Mouse (Mus musculus): Measurements from ENCODE around the gene Slc9a3r2.

The Slc9a3r2 gene

DNA sequence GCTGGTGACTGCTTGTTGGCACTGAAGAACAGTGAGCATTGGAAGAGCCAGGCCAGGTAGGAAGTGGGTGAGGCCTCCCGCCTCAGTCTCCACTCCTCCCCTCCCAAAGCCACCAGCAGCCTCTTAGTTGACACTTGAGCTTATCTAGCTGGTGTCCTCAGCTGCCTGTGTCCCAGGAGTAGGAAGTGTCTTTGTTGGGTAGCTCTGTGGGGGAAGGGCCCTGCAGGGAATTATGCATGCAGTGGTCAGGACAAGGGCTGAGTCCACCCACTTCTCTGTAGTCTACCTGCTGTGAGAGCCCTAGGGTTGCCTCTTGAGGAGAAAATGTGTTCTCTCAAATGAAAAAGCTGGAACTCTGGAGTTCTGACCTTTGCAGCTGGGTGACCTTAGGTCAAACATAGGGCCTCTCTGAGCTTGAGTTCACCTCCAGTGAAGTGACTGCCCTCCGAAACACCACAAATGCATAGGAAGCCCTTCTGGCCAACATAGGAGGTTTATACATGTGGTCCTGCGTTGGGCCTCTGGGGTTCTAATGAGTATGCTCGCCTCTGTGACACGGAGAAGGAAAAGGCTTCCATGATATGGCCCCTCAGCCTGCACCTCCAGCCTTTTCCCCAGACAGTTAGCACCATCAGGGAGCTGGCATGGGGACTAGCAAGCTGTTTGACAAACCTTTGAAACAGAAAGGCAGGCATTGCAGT lies 13.2 kb downstream of the Slc9a3r2 start:
- peak; percentile 28 for DNase-seq (ENCODE audit: low read depth)

DNA sequence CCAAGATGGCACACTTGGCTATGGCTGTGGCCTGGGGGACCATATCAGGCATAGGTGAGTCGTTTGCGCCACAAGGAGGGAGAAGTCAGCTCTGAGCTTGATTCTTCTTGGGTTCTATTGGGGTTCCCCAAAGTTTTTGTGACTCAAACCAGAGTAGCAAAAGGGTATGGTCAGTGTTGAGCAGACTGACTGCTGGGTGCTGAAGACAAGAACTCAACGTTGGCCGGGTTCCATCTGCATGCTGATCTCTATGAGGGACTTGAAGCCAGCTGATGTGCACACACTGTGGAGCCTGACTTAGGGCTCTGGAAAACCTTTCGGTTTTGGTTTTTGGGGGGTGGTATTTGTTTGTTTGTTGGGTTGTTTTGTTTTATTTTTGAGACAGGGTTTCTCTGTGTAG lies 14.4 kb downstream of the Slc9a3r2 start:
- no peak for DNase-seq (ENCODE audit: low read depth)

DNA sequence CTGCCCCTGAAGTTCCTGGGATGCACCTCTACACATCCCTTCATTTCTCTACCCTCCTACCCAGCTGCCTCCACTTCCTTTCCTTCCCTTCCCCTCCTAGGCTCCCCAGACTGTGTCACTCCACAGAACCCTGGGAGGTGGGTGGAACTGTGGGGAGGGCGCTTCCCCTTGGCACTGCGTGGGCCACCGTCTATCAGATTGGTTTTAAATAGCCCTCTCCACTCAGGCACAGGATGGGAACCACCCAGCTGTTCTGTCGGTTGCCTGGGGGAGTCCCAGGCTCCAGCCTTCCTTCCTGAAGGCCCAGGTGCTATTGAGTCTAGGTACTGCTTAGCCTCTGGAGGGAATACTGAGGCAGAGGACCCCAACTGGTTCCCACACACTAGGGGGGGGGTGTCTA lies 15.1 kb downstream of the Slc9a3r2 start:
- DNase-seq (ENCODE audit: low read depth): no peak

DNA sequence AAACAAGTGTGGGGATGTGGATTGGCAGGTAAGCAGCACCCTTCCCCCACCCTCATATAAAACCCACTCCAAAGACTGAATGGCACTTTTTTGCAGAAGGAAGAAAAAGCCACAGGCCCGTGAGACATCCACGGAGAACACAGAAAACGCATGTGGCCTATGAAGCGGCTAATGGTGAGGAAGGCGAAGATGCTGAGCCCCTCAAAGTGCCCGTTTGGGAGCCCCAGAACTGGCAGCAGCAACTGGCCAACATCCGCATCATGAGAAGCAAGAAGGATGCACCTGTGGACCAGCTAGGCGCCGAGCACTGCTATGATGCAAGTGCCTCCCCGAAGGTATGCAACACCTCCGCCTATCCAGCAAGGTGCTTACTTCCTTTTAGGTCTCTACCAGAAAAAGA lies 16.3 kb downstream of the Slc9a3r2 start:
- no peak for DNase-seq (ENCODE audit: low read depth)

- no peak for DNase-seq (ENCODE audit: low read depth)
Measured at GRCm38 (mm10) chr17:24632813-24633449, 17.2 kb downstream of the Slc9a3r2 start.

DNA sequence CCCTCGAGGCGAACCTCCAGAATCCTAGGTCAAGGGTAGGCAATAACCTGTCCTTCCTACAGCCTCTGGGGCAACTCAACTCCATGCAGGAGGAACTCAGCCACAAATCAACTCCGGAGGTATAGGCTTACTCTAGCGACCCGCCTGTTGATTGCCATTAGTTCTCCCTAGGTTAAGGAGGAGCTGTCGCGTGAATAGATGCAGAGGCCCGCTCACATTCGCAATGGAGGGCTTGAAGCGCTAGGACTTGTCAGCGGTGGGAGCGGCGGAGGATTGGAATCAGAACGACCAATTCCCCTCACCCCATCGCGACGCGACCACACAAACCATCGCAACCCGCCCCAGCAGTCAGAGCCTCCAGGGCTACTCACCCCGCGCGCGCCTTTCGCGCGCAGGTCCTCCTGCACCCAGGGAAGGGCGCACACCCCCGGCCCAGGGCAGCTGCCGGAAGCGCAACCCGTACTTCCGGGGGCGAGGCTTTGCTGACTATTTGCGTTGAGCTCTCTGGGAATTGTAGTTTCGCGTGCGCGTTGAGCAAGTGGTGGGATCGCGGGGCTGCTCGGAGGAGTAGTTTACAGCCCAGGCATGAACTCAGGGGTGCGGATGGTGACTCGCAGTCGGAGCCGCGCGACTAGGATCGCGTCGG lies 17.8 kb downstream of the Slc9a3r2 start, which contains the start of the genes Tsc2 and Nthl1:
Tsc2 (minus strand) TSS at position 464 of the 646 bp plus-strand sequence.
Nthl1 (plus strand) TSS at position 514 of the 646 bp plus-strand sequence.
- peak; percentile 83 for DNase-seq (ENCODE audit: low read depth)

- DNase-seq (ENCODE audit: low read depth): no peak
Measured at GRCm38 (mm10) chr17:24630072-24630471, 20.1 kb downstream of the Slc9a3r2 start.

DNA sequence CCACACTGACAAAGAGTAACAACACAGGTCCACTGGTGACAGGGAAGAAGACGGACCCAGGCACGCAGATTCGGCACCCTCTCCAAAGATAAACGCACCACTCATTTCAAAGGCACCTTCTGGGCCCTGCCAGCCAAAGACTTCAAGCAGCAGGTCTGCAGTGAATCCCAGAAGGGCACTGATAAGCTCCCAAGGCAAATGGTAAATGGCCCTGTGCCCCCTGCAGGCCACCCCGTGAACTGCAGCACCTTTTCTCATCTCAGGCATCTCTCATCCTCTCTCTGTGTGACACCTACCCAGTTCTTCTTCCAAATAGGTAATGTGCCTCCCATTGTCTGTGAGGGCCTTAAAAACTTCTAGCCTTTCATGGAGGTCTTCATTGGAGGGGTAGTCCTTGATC lies 21.5 kb downstream of the Slc9a3r2 start:
- peak; percentile 84 for DNase-seq (ENCODE audit: low read depth)

GRCm38 (mm10) chr17:24625472-24625871 lies 24.7 kb downstream of the Slc9a3r2 start:
- no peak for DNase-seq (ENCODE audit: low read depth)

GRCm38 (mm10) chr17:24617561-24618194 lies 32.4 kb downstream of the Slc9a3r2 start:
- peak; percentile 59 for DNase-seq (ENCODE audit: low read depth)

DNA sequence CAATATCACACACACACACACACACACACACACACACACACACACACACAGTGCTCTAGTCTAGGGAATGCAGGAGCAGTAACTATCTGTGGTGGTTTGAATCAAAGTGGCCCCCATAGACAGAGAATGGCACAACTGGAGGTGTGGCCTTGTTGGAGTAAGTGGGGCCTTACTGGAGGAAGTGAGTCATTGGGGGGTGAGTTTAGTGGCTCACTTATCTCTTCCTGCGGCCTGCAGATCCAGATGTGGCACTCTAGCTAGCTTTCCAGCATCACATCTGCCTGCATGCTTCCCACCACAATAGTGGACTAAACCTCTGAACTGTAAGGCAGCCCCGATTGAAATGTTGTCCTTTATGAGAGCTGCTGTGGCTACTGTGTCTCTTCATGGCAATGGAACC lies 39.4 kb downstream of the Slc9a3r2 start:
- DNase-seq (ENCODE audit: low read depth): no peak

GRCm38 (mm10) chr17:24608874-24609273 lies 41.3 kb downstream of the Slc9a3r2 start:
- DNase-seq (ENCODE audit: low read depth): no peak

- DNase-seq (ENCODE audit: low read depth): no peak
Measured at GRCm38 (mm10) chr17:24608370-24608769, 41.8 kb downstream of the Slc9a3r2 start.

GRCm38 (mm10) chr17:24604557-24604956 lies 45.6 kb downstream of the Slc9a3r2 start:
- DNase-seq (ENCODE audit: low read depth): no peak

DNA sequence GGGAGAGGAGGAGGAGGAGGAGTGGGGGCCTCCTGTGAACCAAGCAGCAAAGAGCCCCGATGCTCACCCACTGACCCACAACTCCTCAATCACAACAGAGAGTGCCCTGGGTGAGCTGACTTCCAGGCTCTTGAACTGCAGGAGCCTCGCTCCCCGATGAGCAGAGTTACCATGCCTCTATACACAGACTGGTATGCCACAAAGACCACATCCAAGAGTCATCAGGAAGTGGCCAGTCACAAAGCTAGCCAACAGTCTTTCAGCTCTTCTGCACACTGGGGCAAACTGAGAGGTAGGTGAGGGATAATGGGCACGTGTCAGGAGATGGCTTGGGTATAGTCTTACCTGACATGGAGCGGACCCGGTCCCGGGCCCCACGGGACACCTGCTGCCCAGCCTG lies 46.2 kb downstream of the Slc9a3r2 start:
- DNase-seq (ENCODE audit: low read depth): no peak

- DNase-seq (ENCODE audit: low read depth): no peak
Measured at GRCm38 (mm10) chr17:24600502-24600901, 49.6 kb downstream of the Slc9a3r2 start.

GRCm38 (mm10) chr17:24597989-24598388 lies 52.1 kb downstream of the Slc9a3r2 start:
- no peak for DNase-seq (ENCODE audit: low read depth)

- no peak for DNase-seq (ENCODE audit: low read depth)
Measured at GRCm38 (mm10) chr17:24596471-24597183, 53.5 kb downstream of the Slc9a3r2 start.

DNA sequence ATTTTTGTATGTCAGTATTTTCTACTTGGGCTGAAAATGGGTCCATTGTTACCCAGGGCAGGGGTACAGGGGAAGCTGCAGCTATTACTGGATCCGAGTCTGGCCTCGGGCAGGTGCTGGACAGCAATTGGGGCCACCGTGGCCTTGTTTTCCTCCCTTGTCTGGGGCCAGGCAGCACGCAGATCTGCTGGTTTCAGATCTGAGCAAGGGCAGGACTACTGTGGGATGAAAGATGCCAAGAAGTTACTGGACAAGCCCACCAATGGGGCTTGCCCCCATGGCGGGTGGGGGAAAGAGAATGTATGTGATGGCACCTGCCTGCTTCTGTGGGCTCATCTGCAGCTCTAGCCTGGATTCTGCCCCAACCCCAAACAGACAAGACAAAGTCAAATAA lies 54.1 kb downstream of the Slc9a3r2 start:
- DNase-seq (ENCODE audit: low read depth): no peak

DNA sequence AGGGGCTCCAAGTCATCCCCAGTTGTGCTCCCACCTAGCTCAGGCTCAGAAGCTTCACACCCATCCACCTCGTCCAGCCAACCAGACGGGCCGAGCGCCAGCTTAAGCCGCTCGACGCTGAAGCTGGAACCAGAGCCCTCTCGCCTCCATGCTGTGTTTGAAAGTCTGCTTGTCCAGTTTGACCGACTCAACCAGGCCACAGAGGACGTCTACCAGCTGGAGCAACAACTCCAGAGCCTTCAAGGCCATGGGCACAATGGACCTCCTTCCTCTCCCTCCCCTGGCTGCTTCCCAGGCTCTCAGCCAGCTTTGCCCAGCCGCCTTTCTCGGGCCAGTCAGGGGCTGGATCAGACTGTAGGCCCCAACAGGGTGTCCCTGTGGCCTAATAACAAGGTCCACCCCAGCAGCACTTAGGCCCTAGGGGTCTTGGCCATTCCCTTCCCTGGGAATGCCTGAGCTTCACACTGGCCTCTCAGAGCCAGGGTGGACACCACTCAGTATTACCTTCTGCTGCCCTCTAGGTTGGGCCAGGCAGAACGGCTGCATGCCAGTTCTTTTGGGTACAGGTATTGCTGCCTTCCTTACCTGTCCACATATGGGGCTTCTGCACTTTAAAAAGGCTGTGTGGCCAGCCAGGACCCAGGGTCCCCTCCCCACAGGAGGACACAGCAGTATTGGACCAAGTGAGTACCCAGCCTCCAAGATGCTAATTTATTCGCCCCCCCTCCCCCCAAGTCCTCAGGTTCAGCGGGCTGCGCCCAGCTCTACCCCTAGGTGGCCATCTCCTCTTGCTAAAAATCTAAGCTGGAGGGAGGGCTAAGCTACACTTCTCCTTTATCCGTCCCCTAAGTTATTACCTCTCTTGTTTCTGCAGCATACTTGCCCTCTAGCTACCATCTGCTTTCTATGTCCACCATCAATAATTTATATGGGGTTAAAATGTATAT lies 54.7 kb downstream of the Slc9a3r2 start:
- DNase-seq (ENCODE audit: low read depth): no peak
